Mouse (Mus musculus): ENCODE data around the gene Cenpt. TPM values are rescaled to one million over a fixed set of nuclear protein-coding genes. Genes with fewer than 3 reads are reported as not detected.

Cenpt gene
- total RNA-seq (2022) = 10 to 100 TPM; 14.4 to 17.8 (median 16.0) TPM

DNA sequence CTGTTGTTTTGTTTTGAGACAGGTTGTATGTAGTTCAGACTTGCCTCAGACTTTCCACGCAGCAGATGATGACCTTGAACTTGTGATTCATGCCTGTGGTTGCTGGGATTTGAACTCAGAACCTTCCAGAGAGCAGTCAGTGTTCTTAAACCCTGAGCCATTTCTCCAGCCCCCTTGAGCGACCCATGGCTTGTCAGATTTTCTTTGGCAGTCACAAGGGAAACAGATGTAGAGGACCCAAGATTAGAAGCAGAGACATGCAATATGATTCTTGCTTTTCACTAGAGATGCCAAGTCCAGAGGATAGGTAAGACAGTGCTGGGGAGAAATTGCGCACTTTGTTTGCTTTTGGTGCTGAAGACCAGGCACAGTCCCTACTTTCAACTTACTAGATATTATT is at the start of gene Cenpt:
TSS of gene Cenpt (minus strand) at position 101 of the 400 bp plus-strand sequence.
- no peak for DNase-seq (ENCODE audit: low spot score in 2 of 2)

DNA sequence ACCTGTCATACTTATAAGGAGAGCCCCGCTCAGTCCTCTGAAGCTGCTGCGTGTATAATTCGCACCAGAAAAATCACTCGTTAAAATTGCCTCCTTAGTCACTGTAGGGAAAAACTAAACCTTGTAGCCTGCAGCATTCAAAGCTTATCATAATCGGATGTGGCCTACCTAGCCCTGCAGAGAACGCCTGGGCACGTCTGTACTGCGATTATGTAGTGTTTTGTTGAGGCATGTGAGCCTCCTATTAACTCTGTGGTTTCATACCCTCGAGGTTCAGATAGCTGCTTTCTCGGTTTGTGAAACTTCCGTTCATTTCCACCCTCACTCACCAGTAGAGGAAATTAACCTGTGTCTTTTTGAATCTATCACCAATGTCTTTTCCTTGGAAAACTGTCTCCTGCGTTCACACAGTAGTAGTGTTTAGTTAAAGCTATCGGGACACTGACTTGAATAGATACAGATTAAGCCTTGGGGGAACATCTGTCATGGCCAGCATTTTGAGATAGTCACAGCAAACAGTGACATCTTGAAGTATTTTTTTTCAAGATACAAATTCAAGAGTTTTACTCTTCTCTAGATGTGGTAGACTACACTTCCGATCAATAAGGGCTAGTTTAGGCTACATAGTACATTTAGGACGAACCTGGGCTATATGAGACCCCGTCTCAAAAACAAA is 48.0 kb upstream of the Cenpt start:
- no peak for DNase-seq (ENCODE audit: low spot score in 2 of 2)

DNA sequence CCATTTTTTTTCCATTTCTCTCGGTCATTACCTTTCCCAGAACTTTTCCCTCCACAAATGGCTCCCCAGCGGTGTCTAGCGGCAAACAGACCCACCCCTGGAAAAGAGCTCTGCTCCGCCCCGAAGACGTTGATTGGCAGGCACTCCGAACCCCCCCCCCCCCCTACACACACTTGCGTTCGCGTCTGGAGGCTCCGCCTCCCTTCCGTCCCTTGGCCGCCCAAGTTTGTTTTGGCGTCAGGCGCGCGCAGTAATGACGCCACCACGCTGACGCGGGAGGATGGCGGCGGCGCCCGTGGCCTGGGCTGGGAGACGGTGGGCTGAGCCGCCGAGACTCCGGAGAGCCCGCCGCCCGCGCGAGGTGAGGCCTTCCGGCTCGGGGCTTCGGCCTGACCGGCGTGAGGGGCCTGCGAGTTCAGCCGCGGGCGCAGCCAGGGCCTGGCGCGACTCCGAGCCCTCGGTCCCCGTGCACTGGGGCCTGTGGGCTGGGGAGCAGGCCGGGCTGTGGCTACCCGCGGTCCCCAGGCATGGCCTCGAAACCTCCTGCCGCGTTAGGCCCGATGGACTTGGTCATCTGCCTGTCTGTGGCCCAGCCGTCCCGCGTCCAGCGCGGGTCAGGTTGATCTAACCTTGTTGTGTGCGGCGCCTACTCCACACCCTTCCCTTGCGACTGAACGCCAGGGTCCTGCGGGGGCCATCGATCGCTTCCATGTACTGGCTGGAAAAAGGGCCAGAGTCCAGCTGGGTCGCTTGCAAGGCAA is 47.3 kb upstream of the Cenpt start, which contains the start of gene Pskh1:
TSS of gene Pskh1 (plus strand) at position 262 of the 761 bp plus-strand sequence.
- DNase-seq (ENCODE audit: low spot score in 2 of 2) = peak; percentile 86 to 90

DNA sequence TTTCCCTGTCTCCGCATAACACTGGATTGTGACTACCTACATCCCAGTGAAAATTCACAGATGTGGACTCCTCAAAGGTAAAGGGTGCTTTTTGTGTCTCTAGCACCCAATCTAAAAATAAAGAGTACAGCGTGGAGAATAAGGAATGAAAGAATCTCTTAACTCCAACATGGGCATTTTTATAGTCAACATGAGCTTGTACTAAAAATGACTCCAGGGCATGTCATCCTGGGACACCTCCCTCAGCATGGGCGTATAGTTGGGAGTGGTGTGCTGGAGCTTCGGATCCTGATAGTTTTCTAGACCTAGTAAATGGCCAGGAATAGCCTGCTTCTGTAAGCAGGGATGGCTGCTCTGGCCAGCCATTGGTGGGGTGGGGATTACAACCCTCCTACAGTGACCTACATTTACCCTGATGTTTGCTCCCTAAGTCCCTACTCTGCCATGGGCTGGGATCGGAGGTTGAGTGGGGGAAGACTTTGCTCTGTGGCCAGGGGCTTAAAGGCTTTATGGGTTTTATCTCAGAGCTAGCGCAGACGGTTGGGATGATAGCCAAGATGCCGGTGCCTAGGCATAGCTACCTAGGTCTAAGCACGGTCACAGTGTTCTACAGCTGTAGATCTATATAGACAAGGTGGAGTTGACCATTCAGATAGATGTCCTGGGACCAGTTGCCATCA is 44.9 kb upstream of the Cenpt start:
- no peak for DNase-seq (ENCODE audit: low spot score in 2 of 2)

DNA sequence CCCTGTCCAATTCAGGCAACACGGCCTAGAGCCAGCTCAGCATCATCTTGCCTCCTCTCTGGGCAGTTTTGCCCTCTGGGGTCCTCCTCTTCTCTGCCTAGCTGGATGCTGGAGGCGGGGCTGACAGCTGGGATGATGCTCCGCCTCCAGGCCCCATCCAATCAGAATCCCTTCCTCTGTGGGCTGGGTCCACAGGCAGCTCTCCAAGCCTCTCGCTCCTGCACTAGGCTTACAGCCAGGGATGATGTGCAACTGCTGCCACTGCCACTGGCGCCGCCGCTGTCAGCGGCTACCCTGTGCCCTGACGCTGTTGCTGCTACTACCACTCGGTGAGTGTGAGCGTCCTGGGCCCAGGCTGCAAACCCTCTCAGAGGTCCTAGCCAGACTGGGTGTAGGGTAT is 40.3 kb upstream of the Cenpt start, which contains the start of gene Nrn1l:
TSS of gene Nrn1l (plus strand) at position 229 of the 400 bp plus-strand sequence.
- DNase-seq (ENCODE audit: low spot score in 2 of 2) = peak; percentile 59 to 88

DNA sequence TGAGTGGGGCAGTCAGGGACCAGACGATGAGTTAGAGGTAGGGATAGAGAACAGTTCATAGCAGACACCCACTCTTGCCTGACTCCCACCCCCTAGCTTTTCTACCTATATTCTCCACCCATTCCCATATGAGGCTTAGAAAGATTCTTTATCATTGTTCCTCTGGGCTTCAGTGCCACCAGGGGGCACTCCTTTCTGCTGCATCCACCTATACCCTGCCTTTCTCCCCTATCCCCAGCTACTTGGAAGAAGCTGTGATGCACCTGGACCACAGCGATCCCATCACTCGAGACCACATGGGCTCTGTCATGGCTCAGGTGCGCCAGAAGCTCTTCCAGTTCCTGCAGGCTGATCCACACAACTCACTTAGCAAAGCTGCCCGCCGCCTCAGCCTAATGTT is 39.4 kb upstream of the Cenpt start:
- DNase-seq (ENCODE audit: low spot score in 2 of 2) = no peak

DNA sequence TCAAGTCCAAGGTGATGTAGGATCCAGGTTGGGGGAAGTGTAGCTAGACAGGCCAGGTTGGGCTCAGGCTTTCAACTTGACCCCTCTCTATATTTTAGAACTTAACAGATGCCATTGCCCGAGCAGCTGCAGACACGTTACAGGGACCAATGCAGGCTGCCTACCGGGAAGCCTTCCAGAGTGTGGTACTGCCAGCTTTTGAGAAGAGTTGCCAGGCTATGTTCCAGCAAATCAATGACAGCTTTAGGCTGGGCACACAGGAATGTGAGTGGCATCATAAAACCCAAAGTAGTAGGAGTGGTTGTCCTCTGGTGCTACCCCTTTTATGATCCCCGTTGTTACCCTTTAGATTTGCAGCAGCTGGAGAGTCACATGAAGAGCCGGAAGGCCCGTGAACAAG is 37.8 kb upstream of the Cenpt start:
- no peak for DNase-seq (ENCODE audit: low spot score in 2 of 2)

DNA sequence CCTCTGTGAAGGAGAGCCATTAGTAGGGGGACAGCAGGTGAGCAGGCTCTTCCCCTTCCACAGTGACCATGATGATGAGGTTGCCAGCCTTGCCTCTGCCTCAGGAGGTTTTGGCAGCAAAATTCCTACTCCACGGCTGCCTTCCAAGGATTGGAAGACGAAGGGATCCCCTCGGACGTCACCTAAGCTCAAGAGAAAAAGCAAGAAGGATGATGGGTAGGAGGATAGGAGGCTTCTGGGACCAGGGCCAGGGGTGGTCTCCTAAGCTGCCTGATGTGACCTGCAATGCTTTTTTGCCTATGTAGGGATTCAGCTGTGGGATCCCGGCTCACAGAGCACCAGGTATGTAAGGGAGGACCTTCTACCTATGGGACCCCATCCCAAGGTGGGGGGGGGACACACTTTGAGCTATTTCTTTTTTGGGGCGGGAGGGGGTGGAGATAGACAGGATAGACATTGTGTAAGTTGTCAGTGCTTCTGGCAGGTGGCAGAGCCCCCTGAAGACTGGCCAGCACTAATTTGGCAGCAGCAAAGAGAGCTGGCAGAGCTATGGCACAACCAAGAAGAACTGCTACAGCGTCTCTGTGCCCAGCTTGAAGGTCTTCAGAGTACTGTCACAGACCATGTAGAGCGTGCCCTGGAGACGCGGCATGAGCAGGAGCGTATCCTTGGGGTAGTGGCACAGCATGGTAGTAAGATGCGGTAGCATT is 36.8 kb upstream of the Cenpt start:
- DNase-seq (ENCODE audit: low spot score in 2 of 2) = no peak

DNA sequence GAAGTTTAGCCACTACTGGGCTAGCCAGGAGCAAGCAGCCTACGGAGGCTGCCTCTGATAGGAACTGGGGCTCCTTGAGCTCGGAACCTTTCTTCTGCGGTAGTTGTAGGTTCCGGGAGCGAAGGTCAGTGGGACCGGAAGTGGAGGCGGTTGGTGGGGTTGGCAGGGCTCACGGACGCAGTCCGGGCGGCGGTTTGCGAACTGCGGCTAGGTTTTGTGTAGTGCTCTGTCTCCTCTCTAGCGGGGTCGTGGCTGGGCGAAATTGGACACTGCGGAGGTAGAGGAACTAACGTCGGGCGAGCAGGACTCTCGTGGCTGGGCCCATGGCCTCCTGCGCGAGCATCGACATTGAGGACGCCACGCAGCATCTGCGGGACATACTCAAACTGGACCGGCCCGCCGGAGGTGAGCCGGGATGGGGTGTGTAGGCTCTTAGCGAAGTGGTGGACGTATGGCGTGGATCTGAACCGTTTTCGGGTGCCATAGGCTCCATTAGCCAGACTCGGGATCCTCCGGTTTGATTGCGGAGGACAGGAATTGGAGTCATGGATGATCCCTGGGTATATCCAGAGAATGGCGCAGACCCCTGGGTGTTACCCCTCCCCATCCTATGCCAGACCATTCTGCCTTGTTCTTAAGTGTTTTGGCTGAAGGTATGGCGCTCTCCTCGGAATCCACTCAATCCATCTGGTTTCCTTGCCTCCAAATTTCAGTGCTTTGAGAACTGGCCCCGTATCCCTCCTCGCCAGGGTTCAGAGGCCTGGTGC is 27.9 kb upstream of the Cenpt start, which contains the start of gene Edc4:
TSS of gene Edc4 (plus strand) at position 128 of the 767 bp plus-strand sequence.
- peak in 1 of 2 experiments; percentile 90 for DNase-seq (ENCODE audit: low spot score in 2 of 2)

DNA sequence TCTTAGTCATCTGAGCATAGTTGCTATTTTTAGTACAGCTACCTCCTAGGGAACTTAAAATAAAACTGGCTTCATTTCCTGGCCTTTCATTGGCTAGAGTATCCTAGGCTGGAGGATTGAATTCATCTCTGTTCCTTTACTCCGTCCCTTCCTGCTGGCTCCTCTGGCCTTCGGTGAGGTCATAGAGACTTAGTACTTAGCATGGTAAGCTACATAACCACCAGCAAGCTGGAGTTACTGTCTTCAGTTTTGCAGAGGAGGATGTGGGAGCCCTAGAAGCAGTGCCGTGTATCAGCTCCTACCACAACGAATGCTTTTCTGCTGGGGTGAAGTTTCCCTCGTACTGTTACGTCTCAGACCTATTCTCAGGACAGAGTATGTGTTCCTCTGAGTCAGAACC is 21.2 kb upstream of the Cenpt start:
- no peak for DNase-seq (ENCODE audit: low spot score in 2 of 2)

DNA sequence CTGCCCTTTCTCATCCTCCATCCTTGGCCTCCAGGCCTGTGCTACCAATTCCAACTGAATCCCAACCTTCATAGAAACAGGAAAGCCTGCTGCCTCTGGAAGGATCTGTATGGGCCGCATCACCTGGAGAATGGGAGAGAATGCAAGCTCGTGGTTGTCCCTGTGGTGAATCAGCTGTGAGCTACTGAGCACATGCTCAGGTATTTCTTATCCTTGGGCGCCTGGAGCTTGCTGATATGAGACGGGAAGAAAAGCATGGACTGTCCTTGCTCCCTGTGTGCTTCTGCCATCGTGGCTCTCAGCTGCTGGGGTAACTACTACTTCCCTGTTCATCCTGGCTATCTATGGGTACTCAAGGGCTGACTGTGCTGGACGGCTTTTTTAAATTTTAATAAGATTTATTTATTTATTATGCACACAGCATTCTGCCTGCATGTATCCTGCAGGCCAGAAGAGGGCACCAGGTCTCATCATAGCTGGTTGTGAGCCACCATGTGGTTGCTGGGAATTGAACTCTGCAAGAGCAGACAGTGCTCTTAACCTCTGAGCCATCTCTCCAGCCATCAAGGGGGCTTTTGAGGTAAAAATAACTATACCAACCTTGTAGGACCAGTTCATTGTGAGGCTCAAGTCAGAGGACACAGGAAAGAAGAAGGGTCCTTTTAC is 13.4 kb upstream of the Cenpt start:
- DNase-seq (ENCODE audit: low spot score in 2 of 2) = no peak

DNA sequence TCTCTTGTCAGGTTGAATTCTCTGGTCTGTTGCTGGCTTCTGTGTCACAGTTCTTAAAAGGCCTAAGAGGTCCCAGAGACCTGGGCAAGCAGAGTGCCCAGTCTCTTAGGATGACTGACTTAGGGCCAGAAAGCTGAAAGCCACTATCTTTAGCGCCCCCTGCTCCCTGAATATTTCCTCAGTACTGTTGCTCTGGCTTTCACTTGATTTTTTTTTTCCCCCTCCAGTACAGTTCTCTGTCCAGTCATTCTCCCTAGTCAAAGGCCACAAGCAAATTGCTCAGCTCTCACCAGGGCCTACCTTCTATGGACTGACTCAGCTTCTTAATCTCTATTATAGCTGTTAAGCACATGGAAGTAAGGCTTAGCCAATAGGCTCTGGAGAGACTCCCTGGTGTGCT is 8.9 kb upstream of the Cenpt start:
- no peak for DNase-seq (ENCODE audit: low spot score in 2 of 2)

DNA sequence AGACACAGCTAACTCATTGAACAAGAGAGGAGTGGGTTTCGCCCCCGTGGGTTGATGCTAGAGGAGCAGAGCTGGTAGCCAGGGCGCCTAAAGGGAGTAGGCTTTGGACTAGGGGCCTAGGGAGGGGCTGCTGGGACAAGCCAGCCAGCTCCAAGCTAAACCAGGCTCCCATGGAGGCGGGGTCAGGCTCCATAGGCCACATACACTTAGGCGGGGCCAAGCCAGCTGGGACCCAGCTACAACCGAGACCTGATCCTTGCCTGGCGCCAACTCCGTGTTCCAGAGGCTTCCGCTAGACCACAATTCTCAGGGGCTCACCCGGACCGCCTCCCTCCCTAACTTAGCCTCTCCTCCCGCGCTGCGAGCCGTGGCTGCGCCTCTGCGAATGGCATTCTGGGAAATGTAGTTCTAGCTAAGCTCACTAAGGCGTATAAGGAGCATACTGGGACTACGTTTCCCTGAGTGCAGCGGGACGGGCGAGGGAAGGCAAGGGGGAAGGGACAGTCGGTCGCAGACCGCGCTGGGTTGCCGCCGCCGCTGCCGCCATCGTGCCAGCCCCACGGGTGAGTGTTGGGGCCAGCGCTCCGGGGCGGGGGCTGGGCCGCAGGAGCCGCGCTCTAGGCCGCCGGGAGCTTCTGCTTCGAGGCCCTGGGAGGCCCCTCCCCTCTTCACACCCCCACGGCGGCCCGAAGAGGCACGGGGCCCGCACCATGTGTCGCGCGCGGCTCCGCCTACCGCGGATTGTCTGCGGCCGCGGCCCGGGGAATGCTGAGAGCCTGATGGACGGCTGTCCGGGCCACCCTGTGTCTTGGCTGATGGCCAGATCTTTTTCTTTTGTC is 7.3 kb upstream of the Cenpt start, which contains the start of gene Nutf2:
TSS of gene Nutf2 (plus strand) at position 438 of the 839 bp plus-strand sequence.
- DNase-seq (ENCODE audit: low spot score in 2 of 2) = peak; percentile 78 to 96

DNA sequence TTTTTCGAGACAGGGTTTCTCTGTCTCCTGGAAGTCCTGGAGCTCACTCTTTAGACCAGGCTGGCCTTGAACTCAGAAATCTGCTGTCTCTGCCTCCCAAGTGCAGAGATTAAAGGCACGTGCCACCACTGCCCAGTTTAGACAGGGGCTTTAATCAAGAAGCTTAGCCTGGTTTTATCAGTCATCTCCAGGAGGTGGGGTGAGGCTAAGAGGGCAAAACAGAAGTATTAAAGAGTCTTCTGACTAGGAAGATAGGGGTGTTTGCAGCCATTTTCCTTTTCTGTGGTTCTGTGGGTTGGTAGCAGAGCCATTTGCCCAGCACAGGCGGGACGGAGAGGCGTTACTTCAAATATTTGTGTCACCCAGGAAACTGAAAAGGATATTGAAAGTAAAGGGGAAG is 6.2 kb upstream of the Cenpt start:
- no peak for DNase-seq (ENCODE audit: low spot score in 2 of 2)

DNA sequence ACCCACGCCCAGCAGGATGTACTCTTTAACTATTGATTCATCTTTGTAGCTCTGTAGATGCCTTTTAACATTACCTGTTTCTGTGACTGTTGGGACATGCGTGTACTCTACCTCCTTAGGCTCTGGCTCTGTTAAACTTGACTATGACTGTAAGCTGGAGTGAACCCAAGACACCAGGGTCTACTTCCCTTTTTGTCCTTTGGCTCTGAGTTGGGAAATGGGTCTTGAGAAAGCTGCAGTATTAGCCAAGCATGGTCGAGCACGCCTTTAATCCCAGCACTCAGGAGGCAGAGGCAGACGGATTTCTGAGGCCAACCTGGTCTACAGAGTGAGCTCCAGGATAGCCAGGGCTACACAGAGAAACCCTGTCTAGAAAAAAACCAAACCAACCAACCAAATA is 5.4 kb upstream of the Cenpt start:
- no peak for DNase-seq (ENCODE audit: low spot score in 2 of 2)

DNA sequence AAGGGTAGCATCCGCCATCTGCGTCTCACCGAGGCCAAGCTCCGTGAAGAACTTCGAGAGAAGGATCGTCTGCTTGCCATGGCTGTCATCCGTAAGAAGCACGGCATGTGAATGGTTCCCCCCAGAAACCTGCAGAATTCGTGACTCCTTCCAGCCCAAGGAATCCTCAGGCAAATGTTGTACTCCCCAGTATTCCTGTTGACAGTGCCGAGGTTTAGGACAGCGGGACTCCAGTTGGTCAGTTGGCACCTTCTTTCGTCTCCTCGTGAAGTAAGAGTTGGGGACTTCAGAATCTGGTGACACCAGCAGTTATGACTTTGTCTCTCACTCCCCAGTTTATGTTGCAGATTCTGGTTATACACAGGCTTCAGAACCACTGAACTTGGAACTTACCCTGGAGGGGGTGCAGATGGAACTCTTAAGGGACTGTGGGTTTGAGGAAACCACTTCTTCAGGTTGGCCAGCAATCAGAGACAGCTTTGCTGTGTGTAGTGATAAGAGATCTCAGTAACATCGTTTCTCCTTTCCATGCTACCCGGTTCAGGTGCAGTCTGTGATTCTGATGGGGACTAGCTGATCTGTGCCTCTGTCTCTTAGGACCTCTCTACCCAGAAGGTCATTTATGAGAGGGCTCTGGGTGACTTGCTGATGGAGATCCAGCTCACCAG is 3.2 kb upstream of the Cenpt start:
- DNase-seq (ENCODE audit: low spot score in 2 of 2) = no peak

DNA sequence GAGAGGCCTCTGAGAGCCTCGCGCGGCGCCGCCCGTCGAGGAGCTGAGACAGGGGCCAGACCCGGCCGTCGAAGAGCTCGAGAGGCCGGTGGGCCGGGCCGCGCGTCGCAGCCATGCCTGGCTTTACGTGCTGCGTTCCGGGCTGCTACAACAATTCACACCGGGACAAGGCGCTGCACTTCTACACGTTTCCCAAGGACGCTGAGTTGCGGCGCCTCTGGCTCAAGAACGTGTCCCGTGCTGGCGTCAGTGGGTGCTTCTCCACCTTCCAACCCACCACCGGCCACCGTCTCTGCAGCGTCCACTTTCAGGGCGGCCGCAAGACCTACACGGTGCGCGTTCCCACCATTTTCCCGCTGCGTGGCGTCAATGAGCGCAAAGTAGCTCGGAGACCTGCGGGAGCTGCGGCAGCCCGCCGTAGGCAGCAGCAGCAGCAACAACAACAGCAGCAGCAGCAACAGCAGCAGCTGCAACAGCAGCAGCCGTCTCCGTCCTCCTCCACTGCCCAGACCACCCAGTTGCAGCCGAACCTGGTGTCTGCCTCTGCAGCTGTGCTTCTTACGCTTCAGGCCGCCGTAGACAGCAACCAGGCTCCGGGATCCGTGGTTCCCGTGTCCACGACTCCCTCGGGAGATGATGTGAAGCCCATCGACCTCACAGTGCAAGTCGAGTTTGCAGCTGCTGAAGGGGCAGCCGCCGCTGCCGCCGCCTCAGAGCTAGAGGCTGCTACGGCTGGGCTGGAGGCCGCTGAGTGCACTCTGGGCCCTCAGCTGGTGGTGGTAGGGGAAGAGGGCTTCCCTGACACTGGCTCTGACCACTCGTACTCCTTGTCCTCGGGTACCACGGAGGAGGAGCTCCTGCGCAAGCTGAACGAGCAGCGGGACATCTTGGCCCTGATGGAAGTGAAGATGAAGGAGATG is 2.4 kb upstream of the Cenpt start:
- peak; percentile 39 to 46 for DNase-seq (ENCODE audit: low spot score in 2 of 2)
